Mouse (Mus musculus) myocyte (in vitro differentiated cells): Measurements from ENCODE around the gene Dennd1b.

Experiments used
- CEBPB ChIP-seq: IDR thresholded peaks from 2 replicates; pipeline ENCODE4 v1.6.1; 2011; ENCODE audit warnings: mild to moderate bottlenecking, moderate library complexity; ENCODE audit not compliant: poor library complexity, insufficient read depth, severe bottlenecking
- MAX ChIP-seq: IDR thresholded peaks from one replicate; pipeline ENCODE4 v1.6.1; 2011; ENCODE audit warnings: low read depth, mild to moderate bottlenecking, control low read depth
- MYOD1 ChIP-seq, 3 experiments: IDR thresholded peaks; one replicate each; pipeline ENCODE4 v1.6.1; 2011; ENCODE audit warnings: control low read depth in 2 of 3, low read depth in 2 of 3, mild to moderate bottlenecking in 2 of 3, moderate library complexity in 1 of 3; ENCODE audit not compliant: insufficient read length in 2 of 3, control insufficient read depth in 1 of 3
- MYOG ChIP-seq, 3 experiments: IDR thresholded peaks; one replicate each; pipeline ENCODE4 v1.6.1; 2011; ENCODE audit warnings: control low read depth in 2 of 3, low read depth in 2 of 3, mild to moderate bottlenecking in 2 of 3; ENCODE audit not compliant: insufficient read length in 2 of 3, control insufficient read depth in 1 of 3, insufficient read depth in 1 of 3
- POLR2A ChIP-seq: IDR thresholded peaks from one replicate; pipeline ENCODE4 v1.6.1; 2011; ENCODE audit warnings: low read depth, mild to moderate bottlenecking, control low read depth, moderate library complexity; ENCODE audit not compliant: insufficient read length
- POLR2AphosphoS2 ChIP-seq: IDR thresholded peaks from one replicate; pipeline ENCODE4 v1.6.1; 2011; ENCODE audit warnings: low read depth, control low read depth; ENCODE audit not compliant: insufficient read length
- REST ChIP-seq: IDR thresholded peaks from one replicate; pipeline ENCODE4 v1.6.1; 2011; ENCODE audit warnings: mild to moderate bottlenecking, control low read depth, moderate library complexity; ENCODE audit not compliant: insufficient read depth, insufficient read length
- SRF ChIP-seq: IDR thresholded peaks from one replicate; pipeline ENCODE4 v1.6.1; 2011; ENCODE audit warnings: low read depth; ENCODE audit not compliant: control insufficient read depth, insufficient read length
- TCF12 ChIP-seq: IDR thresholded peaks from one replicate; pipeline ENCODE4 v1.6.1; 2011; ENCODE audit warnings: mild to moderate bottlenecking, control low read depth; ENCODE audit not compliant: poor library complexity, insufficient read depth, severe bottlenecking
- TCF3 ChIP-seq: IDR thresholded peaks from one replicate; pipeline ENCODE4 v1.6.1; 2011; ENCODE audit warnings: low read depth, control low read depth; ENCODE audit not compliant: insufficient read length

DNA sequence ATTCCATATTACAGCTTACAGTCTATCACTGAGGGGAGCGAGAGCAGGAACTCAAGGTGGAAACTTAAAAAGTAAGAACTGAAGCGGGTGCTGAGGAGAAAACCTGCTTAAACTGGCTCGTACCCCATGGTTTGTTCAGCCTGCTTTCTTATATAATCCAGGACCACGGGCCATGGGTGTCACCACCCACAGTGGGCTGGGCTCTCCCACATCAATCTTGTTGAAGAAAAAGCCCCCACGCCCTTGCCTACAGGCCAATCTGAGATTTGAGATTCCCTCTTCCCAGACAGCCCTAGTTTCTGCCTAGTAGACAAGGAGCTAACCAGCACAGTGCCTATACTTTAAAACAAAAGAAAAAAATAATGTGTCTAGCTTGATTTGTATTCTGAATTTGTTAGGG lies 43.6 kb upstream of the Dennd1b start:
- TF ChIP-seq POLR2A (no peak), CEBPB (no peak), REST (no peak), TCF3 (no peak), POLR2AphosphoS2 (no peak), SRF (no peak), MYOG (IDR thresholded peaks at IDR 0.05; ENCODE audit: control insufficient read depth in 1 of 3, insufficient read depth in 1 of 3, insufficient read length in 2 of 3, low read depth in 2 of 3) (no peak), MYOD1 (IDR thresholded peaks at IDR 0.05; ENCODE audit: control insufficient read depth in 1 of 3, insufficient read length in 2 of 3, low read depth in 2 of 3) (no peak), TCF12 (no peak), MAX (no peak)
